Mouse (Mus musculus): ENCODE results near the gene Zfp57. TPM values are rescaled to one million over a fixed set of nuclear protein-coding genes. Genes with fewer than 3 reads are reported as not detected.
A peak's percentile ranks its signal among the peaks of the same experiment; 100 is the strongest.

Zfp57 gene
- polyA plus RNA-seq (2015; fragmentation: Nextera tagmentation; extraction: Ambion mirVana), result 222 and 250 TPM in 2 replicates

DNA sequence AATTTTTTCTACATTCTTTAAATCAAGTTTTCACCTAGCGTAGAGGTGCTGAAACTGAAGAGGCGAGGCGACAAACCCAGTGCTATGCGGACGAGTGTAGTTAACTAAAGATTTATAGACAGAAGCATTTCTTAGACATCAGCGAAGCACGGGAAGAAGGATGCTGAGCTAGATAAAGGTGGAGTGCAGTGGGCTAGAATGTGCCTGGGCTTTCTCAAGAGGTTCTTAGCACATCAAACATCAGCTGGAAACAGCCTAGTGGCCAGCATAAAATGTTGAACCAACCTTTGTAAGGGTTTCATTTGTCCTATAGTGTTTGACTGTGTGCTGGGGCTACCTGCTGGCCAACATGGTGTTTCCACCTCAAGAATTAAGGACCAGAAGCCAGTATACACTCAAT lies at the start of gene Zfp57:
Gene Zfp57 (plus strand): TSS at position 301 of the 400 bp plus-strand sequence.
- peak within 1 kb of the TSS; percentile 71 for H3K4me2 ChIP-seq
- H3K9ac ChIP-seq, result no peak within 1 kb of the TSS
- WGBS, result 95% methylated on average over 7 of the region's 7 CpGs
- no peak for ATAC-seq (ENCODE audit: low FRiP score, low read depth)
- H3K4me1 ChIP-seq (replicated peaks), result peaks cover 18% of the 10 kb centered on the region
- peak within 1 kb of the TSS; percentile 97; the same call in 1 of the 2 replicates for H3K27ac ChIP-seq (replicated peaks)
- H3K36me3 ChIP-seq, result peaks cover 2% of the 10 kb centered on the region; the same call in 1 of the 2 replicates
- H3K27me3 ChIP-seq, result no peaks in the 10 kb centered on the region
- H3K9me3 ChIP-seq, result no peaks in the 10 kb centered on the region
- H3K4me3 ChIP-seq, result peak within 1 kb of the TSS; percentile 90

DNA sequence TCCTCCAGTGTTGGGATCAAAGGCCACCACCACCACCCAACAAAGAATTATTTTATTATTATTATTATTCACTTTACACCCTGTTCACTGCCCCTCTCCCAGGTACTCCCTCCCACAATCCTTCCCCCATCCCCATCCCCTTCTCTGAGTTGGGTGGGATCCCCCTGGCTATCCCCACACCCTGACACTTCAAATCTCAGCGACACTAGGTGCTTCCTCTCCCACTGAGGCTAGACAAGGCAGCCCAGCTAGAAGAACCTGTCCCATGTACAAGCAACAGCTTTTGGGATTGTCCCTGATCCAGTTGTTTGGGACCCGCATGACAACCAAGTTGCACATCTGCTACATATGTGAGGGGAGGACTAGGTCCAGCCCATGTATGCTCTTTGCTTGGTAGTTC lies 48.3 kb upstream of the Zfp57 start:
- Histone ChIP-seq H3K9ac (no peak overlapping the region), H3K4me2 (no peak overlapping the region), H3K27ac (replicated peaks) (no peak overlapping the region), H3K9me3 (no peaks in the 10 kb centered on the region), H3K36me3 (peaks cover 14% of the 10 kb centered on the region), H3K4me1 (replicated peaks) (peaks cover 20% of the 10 kb centered on the region), H3K27me3 (no peaks in the 10 kb centered on the region), H3K4me3 (no peak overlapping the region)
- 89% methylated on average over 2 of the region's 2 CpGs for WGBS
- ATAC-seq (ENCODE audit: low FRiP score, low read depth), result no peak

DNA sequence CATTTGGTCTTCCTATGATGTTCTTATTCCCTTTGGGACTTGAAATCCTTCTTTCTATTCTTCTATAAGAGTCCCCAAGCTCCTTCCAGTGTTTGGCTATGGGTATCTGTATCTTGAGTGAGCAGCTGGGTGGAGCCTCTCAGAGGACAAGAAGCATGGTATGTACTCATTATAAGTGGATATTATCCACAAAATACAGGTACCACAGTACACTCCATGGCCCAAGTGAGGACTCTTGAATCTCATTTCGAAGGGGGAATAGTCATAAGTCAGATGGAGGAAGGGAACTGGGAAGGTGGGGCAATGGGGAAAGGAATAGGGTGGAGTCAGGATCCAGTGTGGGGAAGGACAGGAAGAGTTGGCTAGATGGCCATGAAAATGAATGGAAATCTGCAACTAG lies 47.9 kb upstream of the Zfp57 start:
- Histone ChIP-seq H3K4me1 (replicated peaks) (peaks cover 22% of the 10 kb centered on the region), H3K36me3 (peaks cover 14% of the 10 kb centered on the region), H3K27ac (replicated peaks) (no peak overlapping the region), H3K4me2 (no peak overlapping the region), H3K9me3 (no peaks in the 10 kb centered on the region), H3K27me3 (no peaks in the 10 kb centered on the region), H3K9ac (no peak overlapping the region), H3K4me3 (no peak overlapping the region)
- WGBS, result 94% methylated on average over 1 of the region's 1 CpGs
- ATAC-seq (ENCODE audit: low FRiP score, low read depth), result no peak

DNA sequence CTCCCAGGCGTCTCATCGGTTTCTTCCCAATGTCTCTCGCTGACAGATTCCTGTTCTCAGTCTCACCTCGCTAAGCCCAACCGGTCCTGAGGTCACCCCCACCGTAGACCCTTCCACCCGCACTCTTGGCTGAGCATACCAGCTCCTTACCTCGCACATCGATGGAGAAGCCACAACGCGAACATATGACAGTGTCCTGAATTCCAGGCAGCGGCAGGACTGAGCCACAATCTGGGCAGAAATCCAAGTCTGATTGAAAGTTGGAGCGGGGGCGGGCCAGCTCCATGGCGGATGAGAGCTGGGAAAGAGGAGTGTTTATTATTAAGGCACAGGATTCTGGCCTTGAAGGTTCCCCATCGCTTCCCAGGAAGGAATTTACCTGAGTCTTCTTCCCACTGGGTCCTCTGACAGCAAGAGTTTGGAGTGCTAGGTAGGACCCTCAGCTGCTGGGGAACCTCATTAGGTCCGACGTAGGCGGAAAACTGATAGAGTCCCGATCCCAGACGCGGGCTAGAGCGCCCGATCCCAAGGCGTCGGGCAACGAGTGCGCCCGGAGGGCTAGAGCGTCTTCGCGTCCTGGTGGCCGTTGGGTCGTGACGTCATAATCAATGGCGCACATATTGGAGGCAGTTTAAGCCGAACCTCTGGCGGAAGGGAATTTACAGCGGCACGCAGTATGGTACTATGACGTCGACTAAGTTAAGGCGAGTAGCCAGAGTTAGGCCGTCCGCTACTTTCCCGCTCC lies 42.8 kb upstream of the Zfp57 start, which contains the start of the genes Znrd1 and Znrd1as:
Gene Znrd1 (minus strand): TSS at position 561 of the 745 bp plus-strand sequence.
Gene Znrd1as (plus strand): TSS at position 594 of the 745 bp plus-strand sequence.
- Histone ChIP-seq H3K9me3 (no peaks in the 10 kb centered on the region), H3K4me3 (peak within 1 kb of the TSS; percentile 66), H3K27me3 (no peaks in the 10 kb centered on the region), H3K4me2 (peak within 1 kb of the TSS; percentile 74), H3K27ac (replicated peaks) (peak within 1 kb of the TSS; percentile 77), H3K36me3 (0 out of 2 replicates have a peak, but pooled peaks cover 7% of the 10 kb centered on the region), H3K4me1 (replicated peaks) (peaks cover 23% of the 10 kb centered on the region), H3K9ac (peak within 1 kb of the TSS; percentile 73)
- under 1% methylated on average over 46 of the region's 46 CpGs for WGBS
- ATAC-seq (ENCODE audit: low FRiP score, low read depth), result peak; percentile 97

DNA sequence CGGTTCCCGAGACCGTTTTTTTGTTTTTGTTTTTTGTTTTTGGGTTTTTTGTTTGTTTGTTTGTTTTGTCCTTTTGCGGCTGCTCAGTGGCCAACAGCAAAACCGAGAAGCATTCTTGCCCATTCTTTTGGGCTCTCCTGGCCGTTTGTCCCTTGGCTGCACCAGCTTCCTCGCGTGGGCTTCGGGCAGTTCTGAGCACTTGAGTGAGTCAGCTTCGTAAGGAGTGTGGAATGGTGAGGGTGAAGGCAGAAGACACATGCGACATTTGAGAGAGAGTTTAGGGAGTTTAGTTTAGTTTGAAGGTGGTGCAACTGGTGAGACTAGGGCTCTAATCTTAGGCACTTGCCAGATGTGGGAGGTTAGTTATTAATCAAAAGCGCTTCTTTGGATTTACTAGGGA lies 42.1 kb upstream of the Zfp57 start:
- peak overlapping the region; percentile 66 for H3K4me3 ChIP-seq
- no peak for ATAC-seq (ENCODE audit: low FRiP score, low read depth)
- H3K4me1 ChIP-seq (replicated peaks), result peaks cover 23% of the 10 kb centered on the region
- no peaks in the 10 kb centered on the region for H3K9me3 ChIP-seq
- H3K27me3 ChIP-seq, result no peaks in the 10 kb centered on the region
- 0 out of 2 replicates have a peak, but pooled peaks cover 7% of the 10 kb centered on the region for H3K36me3 ChIP-seq
- H3K9ac ChIP-seq, result peak overlapping the region; percentile 73
- H3K4me2 ChIP-seq, result peak overlapping the region; percentile 74
- peak overlapping the region; percentile 77 for H3K27ac ChIP-seq (replicated peaks)
- WGBS, result 12% methylated on average over 12 of the region's 12 CpGs

DNA sequence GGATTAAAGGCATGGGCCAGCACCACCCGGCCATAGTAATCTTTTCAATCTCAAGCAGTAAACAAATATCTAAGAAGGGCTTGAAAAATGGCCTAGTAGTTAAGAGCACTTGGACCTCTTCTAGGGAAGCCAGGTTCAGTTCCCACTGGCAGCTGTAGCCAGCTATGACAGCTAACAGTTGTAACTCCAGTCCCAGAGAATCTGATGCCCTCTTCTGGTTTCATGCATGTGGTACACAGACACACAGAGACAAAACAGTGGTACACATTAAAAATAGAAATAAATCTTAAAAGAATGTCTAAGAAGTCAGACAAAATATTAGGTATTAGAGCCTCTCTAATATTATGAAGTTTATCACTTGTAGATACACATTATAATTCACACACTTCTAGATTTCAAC lies 39.8 kb upstream of the Zfp57 start:
- Histone ChIP-seq H3K9ac (no peak overlapping the region), H3K4me2 (no peak overlapping the region), H3K4me3 (no peak overlapping the region), H3K27ac (replicated peaks) (no peak overlapping the region), H3K36me3 (0 out of 2 replicates have a peak, but pooled peaks cover 5% of the 10 kb centered on the region), H3K9me3 (no peaks in the 10 kb centered on the region), H3K4me1 (replicated peaks) (peaks cover 23% of the 10 kb centered on the region), H3K27me3 (no peaks in the 10 kb centered on the region)
- WGBS, result 72% methylated on average over 1 of the region's 1 CpGs
- ATAC-seq (ENCODE audit: low FRiP score, low read depth), result no peak

DNA sequence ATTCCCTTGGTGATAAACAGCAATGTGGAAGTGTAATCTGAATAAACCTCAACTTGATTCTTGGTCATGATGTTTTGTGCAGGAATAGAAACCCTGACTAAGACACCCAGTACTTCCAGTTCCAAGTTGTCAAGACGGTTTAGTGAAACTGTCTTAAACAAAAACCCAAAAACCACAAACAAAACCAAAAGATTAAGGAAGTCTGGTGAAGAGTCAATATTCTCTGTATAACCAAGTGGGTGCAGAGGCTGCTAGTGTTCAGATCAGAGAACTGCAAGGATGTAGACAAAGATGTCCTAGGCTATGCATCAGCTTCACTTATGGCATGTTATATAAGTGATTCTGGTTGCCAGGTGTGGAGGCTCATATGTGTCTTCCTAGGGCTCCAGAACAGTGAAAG lies 34.1 kb upstream of the Zfp57 start:
- no peaks in the 10 kb centered on the region for H3K27me3 ChIP-seq
- no peak overlapping the region for H3K9ac ChIP-seq
- H3K9me3 ChIP-seq, result no peaks in the 10 kb centered on the region
- no peak overlapping the region for H3K4me2 ChIP-seq
- no peaks in the 10 kb centered on the region for H3K4me1 ChIP-seq (replicated peaks)
- no peak for ATAC-seq (ENCODE audit: low FRiP score, low read depth)
- no peak overlapping the region for H3K4me3 ChIP-seq
- no peaks in the 10 kb centered on the region for H3K36me3 ChIP-seq
- WGBS, result 91% methylated on average over 1 of the region's 1 CpGs
- H3K27ac ChIP-seq (replicated peaks), result no peak overlapping the region

DNA sequence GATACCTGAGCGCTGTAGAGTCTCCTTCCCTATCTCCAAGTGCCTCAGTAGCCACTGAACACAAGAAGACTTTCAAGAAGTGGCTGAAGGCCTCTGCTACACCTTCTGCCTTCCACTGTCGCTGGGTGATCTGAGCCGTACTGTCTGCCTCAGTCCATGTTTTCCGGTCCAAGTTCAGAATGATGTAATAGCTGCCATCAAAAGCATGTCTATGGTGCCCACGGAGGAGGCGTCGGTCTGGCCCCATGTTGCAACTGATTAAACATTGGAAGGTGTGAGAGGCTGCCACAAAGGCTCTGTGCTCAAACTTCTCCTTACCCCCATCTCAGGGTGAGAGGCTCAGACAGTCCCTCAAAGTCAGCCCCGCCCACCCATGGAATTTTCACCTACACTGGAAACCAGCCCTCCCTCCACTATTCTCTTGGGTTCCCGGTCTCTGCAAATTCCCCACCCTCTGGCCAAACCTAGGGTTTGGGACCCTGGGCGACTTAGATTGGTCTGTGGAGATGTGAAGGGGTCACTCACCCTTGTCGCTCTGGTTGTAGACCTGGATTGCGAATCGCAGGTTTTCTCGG lies 30.6 kb upstream of the Zfp57 start:
- Histone ChIP-seq H3K36me3 (no peaks in the 10 kb centered on the region), H3K4me1 (replicated peaks) (no peaks in the 10 kb centered on the region), H3K9me3 (no peaks in the 10 kb centered on the region), H3K9ac (no peak overlapping the region), H3K27me3 (no peaks in the 10 kb centered on the region), H3K27ac (replicated peaks) (no peak overlapping the region), H3K4me2 (no peak overlapping the region), H3K4me3 (no peak overlapping the region)
- WGBS, result 89% methylated on average over 14 of the region's 14 CpGs
- ATAC-seq (ENCODE audit: low FRiP score, low read depth), result no peak

DNA sequence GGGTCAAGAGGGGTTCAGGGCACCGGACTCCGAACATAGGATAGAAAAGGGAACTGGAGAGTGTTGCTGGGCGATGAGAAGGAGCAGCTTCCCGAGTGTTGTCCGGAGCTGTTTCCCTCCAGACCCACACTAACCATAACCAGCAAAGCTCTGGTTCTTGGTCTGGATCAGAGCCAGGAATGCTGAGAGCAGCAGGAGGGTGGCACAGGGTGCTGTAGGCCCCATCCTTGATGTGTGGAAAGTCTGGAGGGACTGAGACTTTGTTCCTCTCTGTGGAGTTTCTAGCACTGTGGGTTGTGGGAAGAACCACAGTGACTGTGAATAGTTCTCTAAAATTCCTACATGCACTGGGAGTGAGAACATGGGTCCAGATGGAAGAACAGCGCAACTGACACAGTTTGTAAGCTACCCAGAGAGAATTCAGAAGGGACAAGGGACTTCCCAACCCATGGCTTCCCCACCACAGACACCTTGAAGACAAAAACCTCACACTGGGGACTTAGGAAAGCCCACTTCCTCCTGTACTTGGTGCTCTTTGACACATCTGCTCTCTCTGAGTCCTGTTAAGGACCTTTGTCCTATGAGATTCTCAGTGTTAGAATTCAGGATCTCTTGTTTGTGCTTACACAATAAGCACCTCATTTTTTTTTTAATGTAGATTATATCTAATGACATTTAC lies 29.7 kb upstream of the Zfp57 start:
- no peaks in the 10 kb centered on the region for H3K27me3 ChIP-seq
- H3K4me3 ChIP-seq, result no peak overlapping the region
- no peak overlapping the region for H3K9ac ChIP-seq
- no peak overlapping the region for H3K27ac ChIP-seq (replicated peaks)
- WGBS, result 89% methylated on average over 6 of the region's 6 CpGs
- H3K4me1 ChIP-seq (replicated peaks), result no peaks in the 10 kb centered on the region
- H3K36me3 ChIP-seq, result no peaks in the 10 kb centered on the region
- no peak overlapping the region for H3K4me2 ChIP-seq
- no peaks in the 10 kb centered on the region for H3K9me3 ChIP-seq
- ATAC-seq (ENCODE audit: low FRiP score, low read depth), result no peak

DNA sequence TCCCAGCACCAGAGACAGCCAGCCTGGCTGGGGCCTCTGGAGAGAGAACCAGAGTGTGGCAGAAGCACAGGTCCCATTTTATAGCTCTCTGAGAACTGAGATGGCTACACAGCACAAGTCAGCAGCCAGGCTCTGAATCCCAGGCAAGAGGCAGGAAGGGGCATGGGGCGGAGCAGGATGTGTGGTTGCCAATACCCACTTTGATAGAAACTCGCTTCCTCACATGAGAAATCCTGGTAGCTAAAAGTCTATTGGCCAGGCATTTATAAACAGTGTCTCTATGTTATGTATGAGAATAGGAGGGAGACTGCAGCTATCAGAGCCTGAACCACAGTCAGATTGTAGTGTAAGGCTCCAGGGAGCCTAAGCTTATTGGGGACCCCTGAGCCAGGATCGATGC lies 28.2 kb upstream of the Zfp57 start:
- no peak overlapping the region for H3K9ac ChIP-seq
- 87% methylated on average over 3 of the region's 3 CpGs for WGBS
- no peak overlapping the region for H3K4me2 ChIP-seq
- H3K4me3 ChIP-seq, result no peak overlapping the region
- H3K9me3 ChIP-seq, result no peaks in the 10 kb centered on the region
- no peaks in the 10 kb centered on the region for H3K27me3 ChIP-seq
- no peaks in the 10 kb centered on the region for H3K36me3 ChIP-seq
- no peak for ATAC-seq (ENCODE audit: low FRiP score, low read depth)
- H3K4me1 ChIP-seq (replicated peaks), result no peaks in the 10 kb centered on the region
- no peak overlapping the region for H3K27ac ChIP-seq (replicated peaks)

DNA sequence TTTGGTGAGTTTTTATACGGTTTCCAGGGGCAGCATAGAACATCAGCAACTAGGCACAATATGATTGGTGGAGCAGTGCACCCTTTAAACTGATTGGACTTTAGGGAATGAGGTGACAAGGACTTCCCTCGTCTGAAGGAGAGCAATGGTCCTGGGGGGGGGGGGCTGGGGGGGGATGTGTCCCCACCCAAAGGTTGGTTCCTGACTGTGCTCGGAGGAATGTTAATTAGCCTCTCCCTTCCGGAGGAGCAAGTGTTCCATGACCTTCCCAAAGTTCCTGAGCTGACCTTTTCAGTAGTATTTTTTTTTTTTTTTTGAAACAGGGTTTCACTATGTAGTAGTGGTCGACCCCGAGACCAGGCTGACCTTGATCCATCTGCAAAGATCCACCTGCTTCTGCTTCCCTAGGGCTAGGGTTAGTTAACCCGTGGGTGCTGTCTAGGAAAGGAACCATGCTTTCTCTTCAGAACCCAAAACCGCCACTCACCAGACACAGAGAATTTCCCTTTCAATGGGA lies 27.6 kb upstream of the Zfp57 start:
- no peaks in the 10 kb centered on the region for H3K36me3 ChIP-seq
- no peaks in the 10 kb centered on the region for H3K4me1 ChIP-seq (replicated peaks)
- no peak overlapping the region for H3K27ac ChIP-seq (replicated peaks)
- H3K9ac ChIP-seq, result no peak overlapping the region
- no peaks in the 10 kb centered on the region for H3K27me3 ChIP-seq
- H3K9me3 ChIP-seq, result no peaks in the 10 kb centered on the region
- H3K4me3 ChIP-seq, result no peak overlapping the region
- no peak for ATAC-seq (ENCODE audit: low FRiP score, low read depth)
- H3K4me2 ChIP-seq, result no peak overlapping the region
- 81% methylated on average over 8 of the region's 8 CpGs for WGBS

Measured in hindbrain, embryonic 15.5 days (tissue).